Mouse (Mus musculus) ES-E14 (cell line): ENCODE data around the gene Apoc4. TPM values are rescaled to one million over a fixed set of nuclear protein-coding genes. Genes with fewer than 3 reads are reported as not detected.

Source experiments
- DNase-seq: peaks from one replicate; pipeline ENCODE4 v3.0.0-alpha.2; 2013; ENCODE audit warnings: low read depth, low spot score
- H3K27ac ChIP-seq: 2 replicates; pipeline ENCODE4 v1.5.1; 2012; ENCODE audit warnings: low read depth, mild to moderate bottlenecking, low read length, moderate library complexity, mixed read lengths; ENCODE audit not compliant: poor library complexity, insufficient read depth, severe bottlenecking
- H3K36me3 ChIP-seq: 2 replicates; pipeline ENCODE4 v1.6.1; 2012; ENCODE audit warnings: mild to moderate bottlenecking, low read length, moderate library complexity, mixed read lengths; ENCODE audit not compliant: control insufficient read depth, poor library complexity, insufficient read depth, severe bottlenecking
- H3K4me1 ChIP-seq, 2 experiments: fragments of 150-350 bp in 1 of 2; sonication (generic) in 1 of 2; 2 replicates each; pipeline ENCODE4 v1.6.1; 2012; ENCODE audit warnings: low read length in 2 of 2, mild to moderate bottlenecking in 1 of 2, mixed read lengths in 1 of 2; ENCODE audit not compliant: control insufficient read depth in 2 of 2, insufficient read depth in 2 of 2, poor library complexity in 1 of 2
- H3K4me3 ChIP-seq, 2 experiments: fragments of 150-350 bp in 1 of 2; sonication (generic) in 1 of 2; 2 replicates each; pipeline ENCODE4 v1.5.1; 2012; ENCODE audit warnings: low read length in 2 of 2, low read depth in 1 of 2, mild to moderate bottlenecking in 1 of 2, mixed read lengths in 1 of 2; ENCODE audit not compliant: insufficient read depth in 1 of 2, poor library complexity in 1 of 2, severe bottlenecking in 1 of 2
- H3K9ac ChIP-seq: 2 replicates; pipeline ENCODE4 v1.6.1; 2012; ENCODE audit warnings: low read depth, mild to moderate bottlenecking, low read length, mixed read lengths; ENCODE audit not compliant: poor library complexity, insufficient read depth, severe bottlenecking
- H3K9me3 ChIP-seq: fragments of 150-350 bp; sonication (generic); 2 replicates; pipeline ENCODE4 v1.6.1; 2012; ENCODE audit warnings: low read depth, mild to moderate bottlenecking, low read length; ENCODE audit not compliant: control insufficient read depth, insufficient read depth
- CHD2 ChIP-seq: IDR thresholded peaks from 2 replicates; pipeline ENCODE4 v1.6.1; 2014; ENCODE audit warnings: mild to moderate bottlenecking, low read depth, low read length, inconsistent platforms
- HCFC1 ChIP-seq: IDR thresholded peaks from 2 replicates; pipeline ENCODE4 v1.6.1; 2012; ENCODE audit warnings: low read length, inconsistent platforms, borderline replicate concordance; ENCODE audit not compliant: insufficient read depth
- MAFK ChIP-seq: IDR thresholded peaks from 2 replicates; pipeline ENCODE4 v1.6.1; 2014; ENCODE audit warnings: mild to moderate bottlenecking, low read depth, low read length, inconsistent platforms; ENCODE audit not compliant: insufficient read depth
- ZC3H11A ChIP-seq: IDR thresholded peaks from 2 replicates; pipeline ENCODE4 v1.6.1; 2012; ENCODE audit warnings: low read depth, mild to moderate bottlenecking, inconsistent platforms, low read length, borderline replicate concordance
- ZNF384 ChIP-seq: IDR thresholded peaks from 2 replicates; pipeline ENCODE4 v1.6.1; 2012; ENCODE audit warnings: low read depth, low read length, inconsistent platforms
- in situ Hi-C, 2 experiments: fragments of 600-800 bp; cut with MboI; formaldehyde crosslinking; loops; one replicate each; pipeline ENCODE4 v1.15.1; 2025; ENCODE audit warnings: low sequenced_read_pairs in 2 of 2, inconsistent platforms in 1 of 2; ENCODE audit not compliant: unreplicated experiment in 2 of 2
- total RNA-seq: library from RNA; depleted of rRNA; stranded (reverse); fragments of 300-350 nt; gene quantifications from 2 replicates; pipeline ENCODE4 v1.2.3, GENCODE M21; 2012; rRNA removed

The Apoc4 gene
- total RNA-seq, 1 experiment: 0.27 TPM

- DNase-seq: no peak
- in situ Hi-C loops: no loop called here
- Histone ChIP-seq H3K27ac (peak overlapping the region; percentile 22; the same call in 1 of the 2 replicates), H3K36me3 (peaks cover 2% of the 10 kb centered on the region), H3K9ac (peak overlapping the region; percentile 23; the same call in 1 of the 2 replicates), H3K9me3 (no peaks in the 10 kb centered on the region), H3K4me3 (peak overlapping the region; percentile 52 to 74), H3K4me1 (peaks cover 2 to 8% of the 10 kb centered on the region in 2 experiments; a peak in 2 of 4 replicates)
- TF ChIP-seq CHD2 (no peak), HCFC1 (no peak), ZC3H11A (no peak), MAFK (no peak), ZNF384 (no peak)
Observed at GRCm38 (mm10) chr7:19628192-19628535, 53.1 kb downstream of the Apoc4 start.

Other genes starting within 250 kb of the Apoc4 start
- 9.9 and 10.3 TPM in 2 replicates for gene Mark4, start 222.7 kb downstream of the Apoc4 start, total RNA-seq
- 0.85 and 2.2 TPM in 2 replicates for gene Exoc3l2, start 218.1 kb downstream of the Apoc4 start, total RNA-seq
- 3.1 and 3.4 TPM in 2 replicates for gene Bloc1s3, start 173.1 kb downstream of the Apoc4 start, total RNA-seq
- gene Trappc6a, start 173.1 kb downstream of the Apoc4 start, total RNA-seq: 33.2 and 56.7 TPM in 2 replicates
- 0.54 and 0.79 TPM in 2 replicates for gene Nkpd1, start 163.6 kb downstream of the Apoc4 start, total RNA-seq
- 25.3 and 37.7 TPM in 2 replicates for gene Ppp1r37, start 118.4 kb downstream of the Apoc4 start, total RNA-seq
- 32.2 and 35.3 TPM in 2 replicates for gene Zfp296, start 104.2 kb downstream of the Apoc4 start, total RNA-seq
- 42.1 and 54.2 TPM in 2 replicates for gene Gemin7, start 103.9 kb downstream of the Apoc4 start, total RNA-seq
- gene Clasrp, start 77.0 kb downstream of the Apoc4 start, total RNA-seq: 52.7 and 83.4 TPM in 2 replicates
- 13.9 and 15.1 TPM in 2 replicates for gene Relb, start 52.0 kb downstream of the Apoc4 start, total RNA-seq
- gene Clptm1, start 16.4 kb downstream of the Apoc4 start, total RNA-seq: 129 and 156 TPM in 2 replicates
- not detected in 2 replicates for gene Apoc2, start 3.5 kb downstream of the Apoc4 start, total RNA-seq
- 0.48 TPM in 1 of 2 replicates, not detected in the other for gene Gm44805, start 56 bp downstream of the Apoc4 start, total RNA-seq
- gene Apoc1, start 11.2 kb upstream of the Apoc4 start, total RNA-seq: 72.3 and 106 TPM in 2 replicates
- 683 and 2,144 TPM in 2 replicates for gene Apoe, start 17.7 kb upstream of the Apoc4 start, total RNA-seq
- gene Tomm40, start 34.0 kb upstream of the Apoc4 start, total RNA-seq: 342 and 366 TPM in 2 replicates
- 241 and 392 TPM in 2 replicates for gene Nectin2, start 69.0 kb upstream of the Apoc4 start, total RNA-seq
- 167 and 309 TPM in 2 replicates for gene Bcam, start 89.5 kb upstream of the Apoc4 start, total RNA-seq
- gene Cblc, start 115.3 kb upstream of the Apoc4 start, total RNA-seq: 3.5 and 6.6 TPM in 2 replicates
- 14.3 and 28.8 TPM in 2 replicates for gene Bcl3, start 141.3 kb upstream of the Apoc4 start, total RNA-seq
- gene Gm19345, start 170.5 kb upstream of the Apoc4 start, total RNA-seq: 0.36 and 1.1 TPM in 2 replicates
- gene Ceacam16, start 179.8 kb upstream of the Apoc4 start, total RNA-seq: 0.71 and 1.4 TPM in 2 replicates
- 0.85 and 0.94 TPM in 2 replicates for gene Ceacam19, start 206.5 kb upstream of the Apoc4 start, total RNA-seq
- 38.6 and 49.9 TPM in 2 replicates for gene Pvr, start 239.7 kb upstream of the Apoc4 start, total RNA-seq